Mouse (Mus musculus) inflammation-experienced regulatory T-cells, adult 6 months (primary cell): ENCODE results near the gene Camkk2. TPM values are rescaled to one million over a fixed set of nuclear protein-coding genes. Genes with fewer than 3 reads are reported as not detected.
A peak's percentile ranks its signal among the peaks of the same experiment; 100 is the strongest.

Experiments used
- ATAC-seq: one replicate; pipeline ENCODE4 v1.8.0; 2017
- polyA plus RNA-seq, 3 experiments: library from polyadenylated mRNA; unstranded; fragments of 100-300 nt; shearing (Covaris generic); gene quantifications; one replicate each; pipeline ENCODE4 v1.2.1; 2017

Gene Camkk2
- polyA plus RNA-seq, 3 experiments from 2014 or later = 2.9 to 4.3 (median 3.3) TPM

DNA sequence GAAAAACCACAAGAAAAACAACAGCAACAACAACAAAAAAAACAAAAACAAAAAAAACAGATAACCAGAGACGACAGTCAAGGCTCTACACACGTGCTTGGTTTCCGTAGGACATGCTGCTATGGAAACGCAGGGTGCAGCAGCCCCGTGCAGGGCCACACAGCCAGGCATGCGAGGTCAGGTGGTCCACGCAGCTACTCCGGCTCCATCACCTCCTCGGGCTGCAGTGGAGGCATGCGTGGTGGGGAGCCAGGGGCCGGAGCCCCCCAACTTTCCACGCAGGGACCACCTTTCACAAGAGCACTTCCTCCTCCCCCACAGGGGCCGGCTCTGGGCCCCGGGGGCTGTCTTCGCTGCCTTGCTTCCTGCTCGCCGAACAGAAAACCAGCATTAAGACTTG, 45.3 kb downstream of the Camkk2 start:
- ATAC-seq = no peak

DNA sequence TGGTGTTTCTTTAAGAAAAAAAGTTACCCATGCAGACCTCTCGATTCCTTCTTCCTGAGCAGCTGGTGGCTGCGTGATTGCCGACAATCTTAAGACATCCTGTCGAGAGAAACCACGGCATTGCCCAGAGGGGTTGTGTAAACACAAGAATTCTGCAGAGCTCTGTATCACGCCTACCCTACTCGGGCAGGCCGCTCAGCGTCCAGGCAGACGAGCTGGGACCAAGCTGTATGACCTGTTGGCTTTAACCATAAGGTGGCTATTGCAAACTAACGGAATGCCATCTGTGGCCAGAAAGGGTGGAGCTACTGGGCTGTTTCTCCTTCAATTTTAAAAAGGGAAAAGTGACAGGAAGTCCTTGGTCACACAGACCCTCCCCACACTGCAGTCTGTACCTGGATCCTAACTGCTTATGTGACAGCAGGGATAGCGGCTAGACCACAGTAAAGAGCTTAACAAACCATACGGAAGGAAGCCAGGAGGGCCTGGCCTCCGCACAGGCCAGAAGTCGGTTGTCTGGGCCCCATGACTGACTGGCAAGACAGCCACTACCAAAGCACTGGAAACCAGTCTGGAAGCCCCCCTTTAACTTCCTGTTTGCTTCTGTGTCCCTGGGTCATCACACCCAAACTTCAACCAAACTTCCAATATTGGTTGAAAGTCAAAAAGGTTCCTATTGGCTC, 47.1 kb downstream of the Camkk2 start:
- peak; percentile 75 for ATAC-seq

DNA sequence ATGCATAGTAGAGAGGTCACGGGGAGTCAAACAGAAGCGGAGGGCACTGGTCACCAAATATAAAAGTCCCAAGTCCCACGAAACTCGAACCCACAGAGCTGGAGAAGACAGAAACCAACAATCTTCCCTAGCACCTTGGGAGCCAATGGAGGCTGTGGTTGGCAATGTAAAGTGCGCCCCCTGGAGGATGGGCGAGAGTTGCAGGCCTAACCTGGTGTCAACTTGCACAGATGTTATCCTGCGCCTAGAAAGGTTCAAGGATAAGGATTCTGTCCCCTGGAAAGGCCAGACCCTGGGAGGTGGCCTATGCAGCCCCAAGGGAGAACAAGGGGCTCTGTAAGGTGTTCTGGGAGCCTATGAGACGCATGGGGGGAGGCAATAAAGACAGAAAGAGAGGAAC, 47.9 kb downstream of the Camkk2 start:
- ATAC-seq = peak; percentile 55

DNA sequence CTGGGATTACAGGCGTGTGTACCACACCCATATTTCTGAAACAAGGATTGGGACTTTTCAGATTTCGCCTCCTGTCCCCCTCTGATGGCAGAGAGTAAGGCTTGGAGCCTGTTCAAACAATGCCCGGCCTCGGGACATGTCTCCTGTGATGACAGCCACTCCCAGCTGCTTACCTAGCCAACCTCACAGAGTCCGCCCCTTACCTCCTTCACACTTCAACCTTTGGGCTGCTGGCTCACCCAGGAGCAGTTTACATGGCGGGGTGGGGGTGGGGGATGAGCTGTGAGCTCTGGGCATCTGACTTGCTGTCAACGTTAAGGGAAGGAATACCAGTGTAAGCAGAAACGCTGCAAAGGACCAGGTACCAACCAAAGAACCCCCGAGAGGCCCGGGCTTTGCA, 48.4 kb downstream of the Camkk2 start:
- ATAC-seq = no peak

DNA sequence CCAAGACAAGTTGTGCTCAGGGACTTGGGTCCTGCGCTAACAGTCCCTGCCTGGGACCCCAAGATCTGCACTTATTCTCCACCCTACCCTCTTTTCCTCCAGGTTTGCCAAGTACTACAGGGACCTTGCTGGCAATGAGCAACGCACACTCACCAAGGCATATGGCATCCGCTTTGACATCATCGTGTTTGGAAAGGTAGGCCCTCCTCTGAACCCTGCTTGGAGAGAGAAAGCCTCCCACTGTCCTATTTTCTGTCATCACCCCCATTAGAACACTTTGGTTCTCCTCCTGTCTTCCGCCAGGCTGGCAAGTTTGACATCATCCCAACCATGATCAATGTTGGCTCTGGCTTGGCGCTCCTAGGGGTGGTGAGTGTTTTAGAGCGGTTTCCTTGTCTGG, 52.1 kb downstream of the Camkk2 start:
- no peak for ATAC-seq

- no peak for ATAC-seq
Measured at GRCm38 (mm10) chr5:122726595-122726994, 52.6 kb downstream of the Camkk2 start.

DNA sequence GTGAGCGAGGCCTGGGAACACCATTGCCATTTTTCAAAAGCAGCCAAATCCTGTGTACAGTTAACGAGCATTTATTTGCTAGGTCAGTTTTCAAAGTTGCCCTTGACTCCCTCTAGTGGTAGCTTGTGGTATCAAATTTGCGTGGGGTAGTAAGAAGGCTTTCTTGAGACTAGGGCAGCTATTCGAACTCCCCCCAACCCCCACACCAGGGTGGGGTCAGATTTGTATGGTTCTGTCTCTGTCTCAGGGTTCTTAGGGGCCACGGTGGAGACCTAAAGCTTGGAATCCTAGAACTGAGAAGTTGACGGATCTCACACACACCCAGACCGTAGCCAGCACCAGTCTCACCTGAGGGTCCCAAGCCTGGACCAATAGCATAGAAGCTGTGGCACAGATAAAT, 53.1 kb downstream of the Camkk2 start:
- peak; percentile 68 for ATAC-seq

- no peak for ATAC-seq
Measured at GRCm38 (mm10) chr5:122725453-122725852, 53.8 kb downstream of the Camkk2 start.

- peak; percentile 65 for ATAC-seq
Measured at GRCm38 (mm10) chr5:122719168-122719567, 60.0 kb downstream of the Camkk2 start.

- no peak for ATAC-seq
Measured at GRCm38 (mm10) chr5:122718400-122718799, 60.8 kb downstream of the Camkk2 start.

DNA sequence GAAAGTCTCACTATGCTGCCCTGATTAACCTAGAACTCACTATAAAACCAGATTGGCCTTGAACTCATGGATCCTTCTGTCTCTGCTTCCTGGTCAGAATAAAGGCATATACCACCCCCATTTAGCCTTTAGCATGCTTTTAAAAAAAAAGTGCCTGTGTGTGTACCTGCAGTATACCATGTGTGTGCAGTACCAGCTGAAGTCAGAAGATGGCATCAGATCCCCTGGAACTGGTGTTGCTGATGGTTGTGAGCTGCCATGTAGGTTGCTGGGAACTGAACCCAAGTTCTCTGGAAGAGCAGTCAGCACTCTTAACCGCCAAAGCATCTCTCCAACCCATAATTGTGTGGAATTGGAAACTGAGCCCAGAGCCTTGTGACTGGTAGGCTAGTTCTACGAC, 62.4 kb downstream of the Camkk2 start:
- no peak for ATAC-seq

- no peak for ATAC-seq
Measured at GRCm38 (mm10) chr5:122715723-122716122, 63.5 kb downstream of the Camkk2 start.

DNA sequence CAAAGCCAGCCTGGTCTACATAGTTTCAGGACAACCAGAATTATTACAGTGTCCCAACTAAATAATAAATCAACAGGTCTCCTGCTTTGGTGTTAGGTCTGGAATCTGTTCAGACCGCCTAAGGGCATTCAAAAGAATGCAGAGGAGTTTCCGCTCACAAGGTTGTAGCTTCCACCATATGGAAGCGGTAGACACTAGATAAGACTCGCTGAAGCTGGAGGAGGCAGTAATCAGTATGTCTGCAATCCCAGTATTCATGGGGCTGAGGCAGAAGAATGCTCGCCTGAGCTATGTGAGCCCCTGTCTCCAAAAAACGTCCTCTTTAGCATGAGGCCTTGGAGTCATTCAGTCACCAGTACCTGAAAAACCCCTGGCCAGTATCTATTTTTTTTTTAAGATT, 70.4 kb downstream of the Camkk2 start:
- ATAC-seq = no peak

GRCm38 (mm10) chr5:122707276-122708181, 71.7 kb downstream of the Camkk2 start, which contains the start of gene P2rx4:
TSS of gene P2rx4 (plus strand) at chr5:122707544.
- peak; percentile 81 for ATAC-seq

- ATAC-seq = no peak
Measured at GRCm38 (mm10) chr5:122706917-122707275, 72.3 kb downstream of the Camkk2 start.

DNA sequence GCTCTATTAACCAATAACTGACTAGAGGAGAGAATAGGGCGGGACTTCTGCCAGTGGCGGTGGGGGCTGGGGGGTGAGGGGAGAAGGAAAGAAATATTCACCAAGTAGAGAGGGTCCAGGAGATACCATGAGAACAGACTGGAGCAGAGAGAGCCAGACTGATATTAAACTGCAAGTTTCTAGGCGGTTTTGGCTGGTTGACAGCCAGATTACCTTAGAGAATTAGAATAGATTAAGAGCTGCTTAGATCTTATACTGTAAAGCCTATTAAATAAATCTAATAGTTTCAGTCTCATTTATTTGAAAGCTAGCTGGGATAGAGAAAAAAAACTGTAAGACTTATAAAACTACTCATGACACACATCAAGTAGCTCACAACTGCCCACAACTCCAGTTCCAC, 74.0 kb downstream of the Camkk2 start:
- ATAC-seq = no peak

DNA sequence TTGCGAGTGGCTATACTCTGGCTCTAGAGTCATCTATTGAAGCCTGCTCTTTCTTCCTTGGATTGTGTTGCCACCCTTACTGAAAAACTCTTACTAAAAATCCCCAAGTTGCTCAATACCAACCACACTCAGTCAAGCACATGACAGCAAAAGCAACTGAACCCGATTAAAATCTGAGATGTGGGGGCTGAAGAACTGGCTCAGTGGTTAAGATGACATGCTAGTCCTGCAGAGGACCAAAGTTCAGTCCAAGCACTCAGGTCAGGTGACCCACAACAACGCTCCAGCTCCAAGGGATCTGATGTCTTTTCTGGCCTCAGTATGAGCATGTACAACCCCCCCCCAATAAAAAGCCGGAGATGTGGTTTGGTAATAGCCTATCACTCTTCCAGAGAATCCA, 74.6 kb downstream of the Camkk2 start:
- no peak for ATAC-seq

GRCm38 (mm10) chr5:122703574-122703973, 75.6 kb downstream of the Camkk2 start:
- no peak for ATAC-seq

DNA sequence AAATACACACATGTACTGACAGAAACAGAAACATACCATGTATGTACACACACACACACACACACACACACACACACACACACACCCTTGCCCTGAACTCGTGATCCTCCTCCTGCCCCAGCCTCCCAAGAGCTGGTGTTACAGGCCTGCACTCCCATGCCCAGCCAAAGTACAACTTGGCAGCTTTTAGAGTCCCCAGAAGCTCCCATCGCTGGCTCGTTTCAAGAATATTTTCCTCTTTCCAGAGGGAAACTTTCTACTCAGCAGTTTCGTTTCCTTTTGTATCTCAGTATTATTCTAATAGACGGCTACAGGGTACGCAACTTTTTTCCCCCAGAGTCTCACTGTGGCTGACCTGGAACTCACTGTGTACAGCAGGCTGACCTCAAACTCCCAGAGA, 77.1 kb downstream of the Camkk2 start:
- no peak for ATAC-seq

GRCm38 (mm10) chr5:122700837-122701212, 78.4 kb downstream of the Camkk2 start:
- no peak for ATAC-seq

GRCm38 (mm10) chr5:122700109-122700836, 78.9 kb downstream of the Camkk2 start:
- ATAC-seq = no peak

DNA sequence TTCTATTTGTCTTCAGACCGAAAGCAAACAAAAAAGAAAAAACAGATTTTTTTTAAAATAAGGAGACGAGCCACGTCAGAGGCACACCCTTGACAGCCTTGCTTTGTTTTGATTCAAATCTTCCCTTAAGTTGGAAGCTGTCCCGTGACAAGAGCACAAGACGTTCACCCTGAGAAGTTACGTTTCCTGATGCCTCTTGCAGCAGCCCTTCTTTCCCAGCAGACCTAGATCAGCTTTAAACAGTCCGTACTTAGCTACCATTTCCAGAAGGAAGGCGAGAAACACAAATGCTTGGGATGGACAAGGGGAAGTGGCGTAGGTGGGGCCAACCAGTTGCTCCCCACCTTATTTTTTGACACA, 80.5 kb downstream of the Camkk2 start:
- ATAC-seq = peak; percentile 48

DNA sequence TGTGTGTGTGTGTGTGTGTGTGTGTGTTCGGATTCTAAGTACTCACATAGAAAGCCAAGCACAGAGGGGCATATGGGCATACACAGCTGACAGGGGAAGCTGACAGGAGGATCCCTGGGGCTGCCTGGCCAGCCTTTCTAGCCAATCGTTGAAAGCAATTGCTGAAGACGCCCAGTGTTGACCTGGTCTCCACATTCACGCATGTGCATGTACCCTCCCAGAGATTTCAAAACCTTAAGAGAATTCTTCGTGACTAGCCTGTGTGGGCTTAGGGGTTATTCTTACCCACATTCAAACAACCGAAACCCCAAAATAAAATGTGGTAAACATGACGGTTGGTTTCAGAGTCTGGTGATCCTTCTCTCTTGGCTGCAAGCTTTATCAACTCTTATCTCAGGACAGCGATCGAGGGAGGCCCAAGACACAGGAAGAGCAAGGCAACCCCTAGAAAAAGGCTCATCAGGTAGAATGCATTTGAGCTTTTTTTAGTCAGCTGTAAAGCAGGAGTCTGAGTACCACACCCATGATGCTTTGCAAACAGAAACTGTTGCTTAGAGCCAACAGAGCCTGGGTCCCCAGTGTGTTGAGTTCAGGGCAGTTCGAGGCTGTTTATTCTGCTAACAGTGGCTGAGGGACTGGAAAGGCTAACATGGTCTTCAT, 81.0 kb downstream of the Camkk2 start:
- ATAC-seq = peak; percentile 70
